Mouse (Mus musculus): ENCODE data around the gene St6galnac1. TPM values are rescaled to one million over a fixed set of nuclear protein-coding genes. Genes with fewer than 3 reads are reported as not detected.

Gene St6galnac1
- polyA plus RNA-seq (2012; fragmentation: generic; extraction: Trizol), result not detected

GRCm38 (mm10) chr11:116775407-116775806 lies at the start of gene St6galnac1:
Gene St6galnac1 (minus strand): TSS chr11:116775507.

Other genes with a start within 250 kb of the St6galnac1 start
- gene Sphk1, start 244.6 kb downstream of the St6galnac1 start, polyA plus RNA-seq (2012; fragmentation: generic; extraction: Trizol), result 10 to 100 TPM; 12.5 to 85.8 TPM
- 10 to 100 TPM; 21.4 to 41.1 TPM for gene Ube2o, start 194.1 kb downstream of the St6galnac1 start, polyA plus RNA-seq (2012; fragmentation: generic; extraction: Trizol)
- gene Aanat, start 189.1 kb downstream of the St6galnac1 start, polyA plus RNA-seq (2012; fragmentation: generic; extraction: Trizol), result under 1 TPM in 1 of 2 experiments, not detected in 1; 0.11 TPM
- gene Rhbdf2, start 148.5 kb downstream of the St6galnac1 start, polyA plus RNA-seq (2012; fragmentation: generic; extraction: Trizol), result under 1 TPM in 1 of 2 experiments, not detected in 1; 0.01 TPM
- 1 to 10 TPM; 1.0 to 5.5 TPM for gene Prcd, start 122.0 kb downstream of the St6galnac1 start, polyA plus RNA-seq (2012; fragmentation: generic; extraction: Trizol)
- under 1 TPM; 0.05 to 0.48 TPM for gene Cygb, start 121.2 kb downstream of the St6galnac1 start, polyA plus RNA-seq (2012; fragmentation: generic; extraction: Trizol)
- 100 to 1,000 TPM in 1 of 2 experiments, 10 to 100 TPM in 1; 58.8 to 129 TPM for gene Mxra7, start 52.5 kb upstream of the St6galnac1 start, polyA plus RNA-seq (2012; fragmentation: generic; extraction: Trizol)
- 10 to 100 TPM; 25.9 to 56.2 TPM for gene Mettl23, start 67.8 kb upstream of the St6galnac1 start, polyA plus RNA-seq (2012; fragmentation: generic; extraction: Trizol)
- gene Jmjd6, start 67.9 kb upstream of the St6galnac1 start, polyA plus RNA-seq (2012; fragmentation: generic; extraction: Trizol), result 10 to 100 TPM; 51.3 to 52.1 TPM
- gene Mfsd11, start 76.9 kb upstream of the St6galnac1 start, polyA plus RNA-seq (2012; fragmentation: generic; extraction: Trizol), result 10 to 100 TPM; 18.8 to 39.9 TPM
- 100 to 1,000 TPM; 133 to 151 TPM for gene Srsf2, start 77.6 kb upstream of the St6galnac1 start, polyA plus RNA-seq (2012; fragmentation: generic; extraction: Trizol)
- not detected for gene Mgat5b, start 143.4 kb upstream of the St6galnac1 start, polyA plus RNA-seq (2012; fragmentation: generic; extraction: Trizol)

Data from C3H10T1/2 (cell line).